In the genomic region with DNA sequence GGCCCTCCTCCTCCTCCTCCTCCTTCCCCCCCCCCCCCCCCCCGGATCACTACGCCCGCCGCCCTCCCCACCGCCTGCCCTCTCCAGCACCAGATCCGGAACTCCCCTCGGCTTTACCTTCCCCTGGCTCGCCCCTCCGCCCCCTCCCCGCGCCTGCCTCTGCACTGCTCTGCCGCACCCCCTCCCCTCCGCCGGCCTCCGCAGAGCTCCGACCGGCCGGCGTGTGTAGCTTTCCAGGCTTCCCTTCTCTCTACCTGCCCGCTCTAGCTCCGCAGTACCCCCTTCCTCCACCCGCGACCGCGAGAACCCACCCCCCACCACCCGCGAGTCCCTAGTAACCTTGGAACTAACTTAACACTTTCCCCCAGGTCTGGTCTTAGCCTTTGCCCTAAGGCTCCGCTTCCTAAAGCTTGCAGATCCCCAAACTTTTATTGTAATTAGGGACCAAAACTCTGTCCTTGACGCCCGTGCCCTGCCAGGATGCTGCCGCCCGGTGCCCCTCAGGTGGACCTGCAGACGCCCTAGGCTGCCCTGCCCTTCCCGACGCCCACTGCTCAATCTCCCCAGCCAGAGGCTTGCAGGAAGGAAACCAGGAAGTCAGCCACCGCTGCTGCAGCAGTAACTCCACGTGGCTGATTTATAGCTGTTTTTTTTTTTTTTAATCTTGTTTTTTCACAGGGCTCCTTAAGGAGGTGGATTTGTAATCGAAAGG, we compare ENCODE assay signal across 8 mouse cellular contexts. TPM values are rescaled to one million over a fixed set of nuclear protein-coding genes. Genes with fewer than 3 reads are reported as not detected.
DNase-seq lines count a peak whose midpoint lies in the region; ATAC-seq and TF ChIP-seq lines count a peak whose summit lies in the region.

No protein-coding gene starts in this region.

- peak overlapping the region; percentile 76 to 97 for H3K4me3 ChIP-seq in ES-E14 (ENCODE audit: insufficient read depth in 1 of 2, low read depth in 1 of 2, low read length in 2 of 2, poor library complexity in 1 of 2, severe bottlenecking in 1 of 2)
- H3K4me3 ChIP-seq in embryonic facial prominence, embryonic 15.5 days (replicated peaks) = peak overlapping the region; percentile 95
- peak overlapping the region; percentile 96 for H3K4me3 ChIP-seq in megakaryocyte, embryonic 14.5 days (replicated peaks)

- WGBS in embryonic facial prominence, embryonic 15.5 days = 1% methylated on average over 27 of the region's 38 CpGs

- no peaks in the 10 kb centered on the region for H3K36me3 ChIP-seq in ES-E14 (ENCODE audit: control insufficient read depth, insufficient read depth, low read length, poor library complexity, severe bottlenecking)
- no peaks in the 10 kb centered on the region for H3K36me3 ChIP-seq in embryonic facial prominence, embryonic 15.5 days
- H3K36me3 ChIP-seq in megakaryocyte, embryonic 14.5 days (replicated peaks; ENCODE audit: low read length) = peaks cover 36% of the 10 kb centered on the region

- no peak for DNase-seq in ES-E14 (ENCODE audit: low read depth, low spot score)
- DNase-seq in adrenal gland, postnatal 36 days = peak; percentile 58 to 61
- DNase-seq in heart, postnatal 14 days = peak; percentile 30 to 42
- peak; percentile 65 to 78 for DNase-seq in kidney, postnatal 4 days
- peak; percentile 36 to 44 for DNase-seq in right cerebral cortex, postnatal 10 days (ENCODE audit: low spot score in 2 of 2)
- DNase-seq in c-Kit-positive CD71-positive TER-119-positive erythroid progenitor cells, embryonic 14.5 days (ENCODE audit: low spot score) = no peak

- intact Hi-C loops in heart, postnatal 14 days (cut with DNase I) = loop anchor here (2.0 to 5.0 kb wide), 4 partner anchors 41 to 226 kb away; no protein-coding TSS in a partner anchor

- in situ Hi-C loops in ES-E14 (cut with MboI; ENCODE audit: low sequenced_read_pairs in 2 of 2, unreplicated experiment in 2 of 2) = no loop called here

- no peak overlapping the region for H3K27ac ChIP-seq in ES-E14 (ENCODE audit: insufficient read depth, low read depth, low read length, poor library complexity, severe bottlenecking)
- H3K27ac ChIP-seq in embryonic facial prominence, embryonic 15.5 days (replicated peaks) = peak overlapping the region; percentile 95

- H3K9ac ChIP-seq in ES-E14 (ENCODE audit: insufficient read depth, low read depth, low read length, poor library complexity, severe bottlenecking) = peak overlapping the region; percentile 62
- H3K9ac ChIP-seq in embryonic facial prominence, embryonic 15.5 days = peak overlapping the region; percentile 28; the same call in 1 of the 2 replicates

- H3K27me3 ChIP-seq in embryonic facial prominence, embryonic 15.5 days = no peaks in the 10 kb centered on the region
- no peaks in the 10 kb centered on the region for H3K27me3 ChIP-seq in megakaryocyte, embryonic 14.5 days (replicated peaks)

- H3K4me2 ChIP-seq in embryonic facial prominence, embryonic 15.5 days (replicated peaks) = peak overlapping the region; percentile 85

- peak; percentile 71 for ATAC-seq in embryonic facial prominence, embryonic 15.5 days (ENCODE audit: insufficient number of reproducible peaks, low FRiP score, low TSS enrichment, low read depth)

- no peaks in the 10 kb centered on the region; a peak in 1 of 4 replicates for H3K4me1 ChIP-seq in ES-E14 (ENCODE audit: control insufficient read depth in 2 of 2, insufficient read depth in 2 of 2, low read length in 2 of 2, poor library complexity in 1 of 2)
- H3K4me1 ChIP-seq in embryonic facial prominence, embryonic 15.5 days = peaks cover 11% of the 10 kb centered on the region
- peaks cover 41% of the 10 kb centered on the region for H3K4me1 ChIP-seq in megakaryocyte, embryonic 14.5 days

- H3K9me3 ChIP-seq in ES-E14 (ENCODE audit: control insufficient read depth, insufficient read depth, low read depth, low read length) = no peaks in the 10 kb centered on the region
- H3K9me3 ChIP-seq in embryonic facial prominence, embryonic 15.5 days (replicated peaks) = no peaks in the 10 kb centered on the region
- H3K9me3 ChIP-seq in megakaryocyte, embryonic 14.5 days = no peaks in the 10 kb centered on the region

TF ChIP-seq in ES-E14, 5 proteins besides CTCF, POLR2A, EP300 and RAD21:
- no peak for TF ChIP-seq ZC3H11A (IDR thresholded peaks at IDR 0.05; ENCODE audit: borderline replicate concordance, low read depth, low read length)
- TF ChIP-seq HCFC1 (IDR thresholded peaks at IDR 0.05; ENCODE audit: borderline replicate concordance, insufficient read depth, low read length) = no peak
- TF ChIP-seq CHD2 (IDR thresholded peaks at IDR 0.05; ENCODE audit: low read depth, low read length) = no peak

RNA-seq across cellular contexts. Expression of a gene that starts 0.4 kb away (rescaled TPM):
- total RNA-seq in ES-E14 (2012; rRNA removed) = 17.7 and 19.7 TPM in 2 replicates
- 10 to 100 TPM; 13.5 to 13.6 TPM for total RNA-seq in adrenal gland, postnatal 36 days (2021)
- 14.1 and 14.6 TPM in 2 replicates for polyA plus RNA-seq in embryonic facial prominence, embryonic 15.5 days (2015; fragmentation: Nextera tagmentation; extraction: Ambion mirVana)
- total RNA-seq in heart, postnatal 14 days (2021) = 1 to 10 TPM; 5.0 to 7.0 TPM
- 0.96 and 2.2 TPM in 2 replicates for polyA plus RNA-seq in megakaryocyte, embryonic 14.5 days (2012; ENCODE audit: insufficient read depth, low replicate concordance)

Comparison
In these comparisons a context has a peak if more than half of its experiments do, and no peak if none do; other contexts are left out.
1. DNase-seq: peak in adrenal gland, postnatal 36 days (2 of 2), heart, postnatal 14 days (2 of 2), kidney, postnatal 4 days (2 of 2) and right cerebral cortex, postnatal 10 days (2 of 2); none in ES-E14 (single experiment) and c-Kit-positive CD71-positive TER-119-positive erythroid progenitor cells, embryonic 14.5 days (single experiment).
2. Peak in every context shown above with its lines, with median percentiles within 50 percentile points of each other: H3K4me3 ChIP-seq.